Mouse (Mus musculus): ENCODE results near the gene Trpv2. TPM values are rescaled to one million over a fixed set of nuclear protein-coding genes. Genes with fewer than 3 reads are reported as not detected.

Trpv2 gene
- total and polyA plus RNA-seq, 3 experiments, result 39.2 to 58.7 (median 46.2) TPM

DNA sequence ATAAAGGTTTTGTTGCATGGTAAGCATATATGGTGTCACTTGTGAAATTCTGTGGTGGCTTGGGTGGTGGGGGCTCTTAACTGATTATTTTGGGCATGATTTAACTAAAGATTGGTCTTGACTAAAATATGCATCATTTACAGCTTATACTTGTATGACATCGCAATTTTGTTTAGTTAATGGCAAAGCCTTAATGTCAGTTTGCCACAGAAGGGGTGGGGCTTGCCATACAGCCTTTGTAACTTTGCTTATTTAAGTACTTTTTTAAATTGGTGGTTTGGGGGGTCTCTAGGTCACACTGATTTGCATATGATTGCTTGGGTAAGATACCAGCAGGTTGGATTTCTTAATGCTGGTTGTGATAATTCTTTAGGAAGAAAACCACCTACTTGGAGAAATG lies 21.1 kb upstream of the Trpv2 start:
- in situ Hi-C loops (cut with MboI; ENCODE audit: low pct_ligation_motif_present, low pct_unique_long_range_greater_than_20kb, low sequenced_read_pairs), result no loop called here
- no peaks in the 10 kb centered on the region for H3K27me3 ChIP-seq (replicated peaks)
- dilution Hi-C loops (cut with MboI; ENCODE audit: extremely low pct_ligation_motif_present, extremely low pct_unique_long_range_greater_than_20kb, low sequenced_read_pairs), result no loop called here
- TF ChIP-seq JUND (conservative IDR thresholded peaks at IDR 0.05; ENCODE audit: low read depth, low read length) (no peak), CHD2 (IDR thresholded peaks at IDR 0.05; ENCODE audit: low read length) (no peak), E2F4 (IDR thresholded peaks at IDR 0.05; ENCODE audit: insufficient replicate concordance, low read depth, low read length) (no peak), SIN3A (IDR thresholded peaks at IDR 0.05; ENCODE audit: low read length) (no peak), BHLHE40 (IDR thresholded peaks at IDR 0.05; ENCODE audit: low read depth, low read length) (no peak), MXI1 (IDR thresholded peaks at IDR 0.05; ENCODE audit: low read depth, low read length) (no peak; the same call in 1 of the 2 replicates), MAZ (IDR thresholded peaks at IDR 0.05; ENCODE audit: low read depth, low read length) (no peak), MAX (IDR thresholded peaks at IDR 0.05; ENCODE audit: low read length) (no peak), MAFK (IDR thresholded peaks at IDR 0.05; ENCODE audit: insufficient replicate concordance, low read length) (no peak), PAX5 (IDR thresholded peaks at IDR 0.05; ENCODE audit: low read length) (no peak), ZNF384 (IDR thresholded peaks at IDR 0.05; ENCODE audit: low read depth, low read length) (no peak), MYC (IDR thresholded peaks at IDR 0.05; ENCODE audit: low read depth, low read length) (no peak), TCF12 (IDR thresholded peaks at IDR 0.05; ENCODE audit: low read depth, low read length) (no peak), RAD21 (IDR thresholded peaks at IDR 0.05; ENCODE audit: low read depth, low read length) (no peak), MEF2A (IDR thresholded peaks at IDR 0.05; ENCODE audit: borderline replicate concordance, low read depth, low read length) (no peak), RCOR1 (conservative IDR thresholded peaks at IDR 0.05; ENCODE audit: low read depth, low read length) (no peak), ZC3H11A (IDR thresholded peaks at IDR 0.05; ENCODE audit: low read depth, low read length) (no peak)
- H3K4me3 ChIP-seq (replicated peaks in 1 of 3; ENCODE audit: low read depth in 2 of 3, low read length in 2 of 3, poor library complexity in 1 of 3), result peak overlapping the region; percentile 54 to 84 (median 56)
- H3K9me3 ChIP-seq (replicated peaks; ENCODE audit: low read length), result no peaks in the 10 kb centered on the region
- H3K4me2 ChIP-seq (ENCODE audit: insufficient read depth, low read depth, poor library complexity, severe bottlenecking), result peak overlapping the region; percentile 99
- H3K36me3 ChIP-seq (replicated peaks in 1 of 2; ENCODE audit: control insufficient read depth in 1 of 2, insufficient read depth in 1 of 2, low read length in 1 of 2), result peaks cover 18 to 28% of the 10 kb centered on the region in 2 experiments
- H3K9ac ChIP-seq (ENCODE audit: insufficient read depth, low read depth), result peak overlapping the region; percentile 89
- peaks cover 5 to 35% of the 10 kb centered on the region in 2 experiments for H3K4me1 ChIP-seq (ENCODE audit: control insufficient read depth in 1 of 2, insufficient read depth in 2 of 2)
- no peak for DNase-seq (ENCODE audit: extremely low read depth)
- H3K79me2 ChIP-seq (replicated peaks; ENCODE audit: control insufficient read depth, extremely low read depth, insufficient read depth, poor library complexity, severe bottlenecking), result peaks cover 31% of the 10 kb centered on the region
- H3K27ac ChIP-seq (ENCODE audit: insufficient read depth, low read depth), result no peak overlapping the region

DNA sequence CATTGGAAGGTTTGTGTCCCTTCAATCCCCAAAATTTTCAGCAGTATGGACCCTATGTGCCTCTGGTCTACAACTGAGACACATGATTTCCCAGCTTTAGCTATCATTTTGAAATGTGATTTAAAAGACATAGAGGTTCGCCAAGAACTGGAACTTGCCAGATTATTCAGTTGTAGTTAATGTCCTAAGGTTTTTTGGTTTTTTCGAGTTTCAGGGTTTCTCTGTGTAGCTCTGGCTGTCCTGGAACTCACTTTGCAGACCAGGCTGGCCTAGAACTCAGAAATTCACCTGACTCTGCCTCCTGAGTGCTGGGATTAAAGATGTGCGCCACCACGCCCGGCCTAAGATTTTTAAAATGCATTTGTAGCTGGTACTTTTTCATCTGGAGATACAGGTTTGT lies 20.7 kb upstream of the Trpv2 start:
- in situ Hi-C loops (cut with MboI; ENCODE audit: low pct_ligation_motif_present, low pct_unique_long_range_greater_than_20kb, low sequenced_read_pairs), result no loop called here
- no peak for DNase-seq (ENCODE audit: extremely low read depth)
- Histone ChIP-seq H3K4me3 (replicated peaks in 1 of 3; ENCODE audit: low read depth in 2 of 3, low read length in 2 of 3, poor library complexity in 1 of 3) (peak overlapping the region; percentile 54 to 84 (median 56)), H3K79me2 (replicated peaks; ENCODE audit: control insufficient read depth, extremely low read depth, insufficient read depth, poor library complexity, severe bottlenecking) (peaks cover 31% of the 10 kb centered on the region), H3K36me3 (replicated peaks in 1 of 2; ENCODE audit: control insufficient read depth in 1 of 2, insufficient read depth in 1 of 2, low read length in 1 of 2) (peaks cover 18 to 28% of the 10 kb centered on the region in 2 experiments), H3K27me3 (replicated peaks) (no peaks in the 10 kb centered on the region), H3K27ac (ENCODE audit: insufficient read depth, low read depth) (no peak overlapping the region), H3K9ac (ENCODE audit: insufficient read depth, low read depth) (peak overlapping the region; percentile 89), H3K4me1 (ENCODE audit: control insufficient read depth in 1 of 2, insufficient read depth in 2 of 2) (peaks cover 7 to 37% of the 10 kb centered on the region in 2 experiments), H3K4me2 (ENCODE audit: insufficient read depth, low read depth, poor library complexity, severe bottlenecking) (peak overlapping the region; percentile 99), H3K9me3 (replicated peaks; ENCODE audit: low read length) (no peaks in the 10 kb centered on the region)
- dilution Hi-C loops (cut with MboI; ENCODE audit: extremely low pct_ligation_motif_present, extremely low pct_unique_long_range_greater_than_20kb, low sequenced_read_pairs), result no loop called here
- no peak for TF ChIP-seq GABPA (IDR thresholded peaks at IDR 0.05; ENCODE audit: insufficient replicate concordance, low read depth, low read length)
- TF ChIP-seq MYC (IDR thresholded peaks at IDR 0.05; ENCODE audit: low read depth, low read length), result no peak
- TF ChIP-seq IRF4 (IDR thresholded peaks at IDR 0.05; ENCODE audit: low read depth, low read length), result no peak
- TF ChIP-seq NELFE (IDR thresholded peaks at IDR 0.05; ENCODE audit: low read depth, low read length), result no peak
- TF ChIP-seq PAX5 (IDR thresholded peaks at IDR 0.05; ENCODE audit: low read length), result no peak
- no peak for TF ChIP-seq JUND (conservative IDR thresholded peaks at IDR 0.05; ENCODE audit: low read depth, low read length)
- TF ChIP-seq MAX (IDR thresholded peaks at IDR 0.05; ENCODE audit: low read length), result no peak
- no peak for TF ChIP-seq SMC3 (IDR thresholded peaks at IDR 0.05; ENCODE audit: low read depth, low read length)
- no peak for TF ChIP-seq CTCF (conservative IDR thresholded peaks at IDR 0.05 in 1 of 2, IDR thresholded peaks at IDR 0.05 in 1 of 2; ENCODE audit: low read depth in 2 of 2, low read length in 2 of 2)
- TF ChIP-seq NRF1 (IDR thresholded peaks at IDR 0.05; ENCODE audit: low read depth, low read length), result no peak
- no peak for TF ChIP-seq SIN3A (IDR thresholded peaks at IDR 0.05; ENCODE audit: low read length)
- TF ChIP-seq USF1 (IDR thresholded peaks at IDR 0.05; ENCODE audit: low read depth, low read length), result no peak
- TF ChIP-seq POLR2AphosphoS2 (IDR thresholded peaks at IDR 0.05; ENCODE audit: low read depth, low read length), result no peak
- TF ChIP-seq MAZ (IDR thresholded peaks at IDR 0.05; ENCODE audit: low read depth, low read length), result no peak
- TF ChIP-seq ZKSCAN1 (IDR thresholded peaks at IDR 0.05; ENCODE audit: borderline replicate concordance, low read depth, low read length), result no peak
- TF ChIP-seq ZMIZ1 (IDR thresholded peaks at IDR 0.05; ENCODE audit: low read depth, low read length), result no peak; the same call in 1 of the 2 replicates

Measured in CH12.LX (cell line).